Mouse (Mus musculus) erythroblast, embryonic 14.5 days (primary cell): ENCODE measurements around the gene Gm38393.

Experiments used
- GATA1 ChIP-seq: IDR thresholded peaks from 2 replicates; pipeline ENCODE4 v1.6.1; 2012; ENCODE audit warnings: low read length, inconsistent platforms, mixed read lengths
- TAL1 ChIP-seq: IDR thresholded peaks from 3 replicates; pipeline ENCODE4 v1.6.1; 2012; ENCODE audit warnings: low read length, inconsistent platforms, mixed read lengths

DNA sequence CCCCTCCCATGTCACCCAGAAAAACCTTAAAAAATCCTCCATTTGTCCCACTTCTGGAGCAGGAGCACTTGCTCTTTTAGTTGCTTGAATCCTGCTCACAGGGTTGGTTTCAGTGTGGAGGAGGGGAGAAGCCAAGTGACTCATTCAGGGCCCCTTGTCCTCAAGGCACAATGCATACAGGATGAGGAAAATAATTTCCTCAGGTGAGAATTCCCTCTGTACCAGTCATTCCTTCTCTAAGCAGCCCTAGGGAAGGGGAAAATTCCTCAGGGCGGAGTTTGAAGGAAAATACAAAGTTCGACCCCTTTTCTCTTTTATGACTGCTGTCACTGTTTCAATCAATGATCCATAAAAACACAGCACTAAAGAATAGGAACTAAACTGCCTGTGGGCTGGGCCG lies 8.3 kb upstream of the Gm38393 start:
- TF ChIP-seq TAL1 (no peak), GATA1 (no peak)
